Mouse (Mus musculus) c-Kit-positive CD71-negative TER-119-negative erythroid progenitor cells, embryonic 14.5 days (primary cell): ENCODE data around the gene Tfcp2.
"Not testable (repeated sequence)": the region's sequence is repeated elsewhere in the genome, so short reads cannot be mapped to it uniquely, and the experiment has no call there.

Source experiments
- DNase-seq: peaks from one replicate; pipeline ENCODE4 v3.0.0-alpha.2; 2013; ENCODE audit warnings: low read depth

Tfcp2 gene

GRCm38 (mm10) chr15:100556378-100556777 is 4.6 kb upstream of the Tfcp2 start:
- no peak for DNase-seq

- DNase-seq, result no peak
Observed at GRCm38 (mm10) chr15:100555965-100556364, 4.2 kb upstream of the Tfcp2 start.

GRCm38 (mm10) chr15:100550280-100550679 is 1.5 kb downstream of the Tfcp2 start:
- DNase-seq, result no peak

GRCm38 (mm10) chr15:100543651-100544030 is 8.2 kb downstream of the Tfcp2 start:
- not testable (repeated sequence) for DNase-seq

GRCm38 (mm10) chr15:100542876-100543650 is 8.7 kb downstream of the Tfcp2 start:
- DNase-seq, result not testable (repeated sequence)

- no peak for DNase-seq
Observed at GRCm38 (mm10) chr15:100541426-100541825, 10.4 kb downstream of the Tfcp2 start.

GRCm38 (mm10) chr15:100541001-100541400 is 10.8 kb downstream of the Tfcp2 start:
- DNase-seq, result not testable (repeated sequence)

GRCm38 (mm10) chr15:100539411-100539810 is 12.4 kb downstream of the Tfcp2 start:
- no peak for DNase-seq

GRCm38 (mm10) chr15:100537913-100538312 is 13.9 kb downstream of the Tfcp2 start:
- DNase-seq, result peak; percentile 53

- no peak for DNase-seq
Observed at GRCm38 (mm10) chr15:100527900-100528299, 23.9 kb downstream of the Tfcp2 start.

GRCm38 (mm10) chr15:100525405-100525804 is 26.4 kb downstream of the Tfcp2 start:
- DNase-seq, result no peak

GRCm38 (mm10) chr15:100520306-100520705 is 31.5 kb downstream of the Tfcp2 start:
- no peak for DNase-seq

GRCm38 (mm10) chr15:100515121-100515520 is 36.7 kb downstream of the Tfcp2 start:
- DNase-seq, result no peak

- DNase-seq, result no peak
Observed at GRCm38 (mm10) chr15:100513387-100513786, 38.4 kb downstream of the Tfcp2 start.

- DNase-seq, result no peak
Observed at GRCm38 (mm10) chr15:100510072-100510471, 41.7 kb downstream of the Tfcp2 start.

- no peak for DNase-seq
Observed at GRCm38 (mm10) chr15:100508454-100509167, 43.2 kb downstream of the Tfcp2 start.

GRCm38 (mm10) chr15:100499506-100499905 is 52.3 kb downstream of the Tfcp2 start:
- not testable (repeated sequence) for DNase-seq

GRCm38 (mm10) chr15:100495102-100495501 is 56.7 kb downstream of the Tfcp2 start, which contains the start of gene Csrnp2:
Csrnp2 (minus strand) TSS chr15:100495488.
- peak; percentile 77 for DNase-seq

- DNase-seq, result no peak
Observed at GRCm38 (mm10) chr15:100494647-100495046, 57.2 kb downstream of the Tfcp2 start.

GRCm38 (mm10) chr15:100491966-100492365 is 59.8 kb downstream of the Tfcp2 start:
- DNase-seq, result no peak

GRCm38 (mm10) chr15:100489263-100489662 is 62.5 kb downstream of the Tfcp2 start:
- no peak for DNase-seq

GRCm38 (mm10) chr15:100488297-100488696 is 63.5 kb downstream of the Tfcp2 start:
- DNase-seq, result not testable (repeated sequence)

- DNase-seq, result no peak
Observed at GRCm38 (mm10) chr15:100487050-100487449, 64.8 kb downstream of the Tfcp2 start.
